Mouse (Mus musculus) testis, postnatal 10 days (tissue): ENCODE results near the gene Hhat.

Source experiments
- DNase-seq: peaks from one replicate; pipeline ENCODE4 v3.0.0; 2021; ENCODE audit warnings: low spot score

Gene Hhat

GRCm38 (mm10) chr1:192555516-192555915 is 215.5 kb downstream of the Hhat start:
- DNase-seq: no peak

GRCm38 (mm10) chr1:192550561-192550960 is 220.5 kb downstream of the Hhat start:
- DNase-seq: no peak

GRCm38 (mm10) chr1:192546843-192547242 is 224.2 kb downstream of the Hhat start:
- no peak for DNase-seq

GRCm38 (mm10) chr1:192544901-192545300 is 226.1 kb downstream of the Hhat start:
- DNase-seq: no peak

GRCm38 (mm10) chr1:192544091-192544490 is 226.9 kb downstream of the Hhat start:
- no peak for DNase-seq

- no peak for DNase-seq
These were observed 227.3 kb downstream of the Hhat start for GRCm38 (mm10) chr1:192543686-192544085.

- DNase-seq: no peak
These were observed 228.9 kb downstream of the Hhat start for GRCm38 (mm10) chr1:192542093-192542492.

GRCm38 (mm10) chr1:192537169-192537568 is 233.9 kb downstream of the Hhat start:
- DNase-seq: no peak

- DNase-seq: no peak
These were observed 234.6 kb downstream of the Hhat start for GRCm38 (mm10) chr1:192536440-192536839.

GRCm38 (mm10) chr1:192533016-192533415 is 238.0 kb downstream of the Hhat start:
- no peak for DNase-seq

GRCm38 (mm10) chr1:192532212-192532611 is 238.8 kb downstream of the Hhat start:
- no peak for DNase-seq

- no peak for DNase-seq
These were observed 239.4 kb downstream of the Hhat start for GRCm38 (mm10) chr1:192531490-192532146.

GRCm38 (mm10) chr1:192525711-192526350 is 245.2 kb downstream of the Hhat start:
- DNase-seq: no peak

- no peak for DNase-seq
These were observed 248.4 kb downstream of the Hhat start for GRCm38 (mm10) chr1:192522376-192523178.

- DNase-seq: no peak
These were observed 250.1 kb downstream of the Hhat start for GRCm38 (mm10) chr1:192520836-192521435.

GRCm38 (mm10) chr1:192519713-192520112 is 251.3 kb downstream of the Hhat start:
- DNase-seq: no peak

- no peak for DNase-seq
These were observed 255.7 kb downstream of the Hhat start for GRCm38 (mm10) chr1:192515373-192515772.

- no peak for DNase-seq
These were observed 258.2 kb downstream of the Hhat start for GRCm38 (mm10) chr1:192512821-192513220.

- no peak for DNase-seq
These were observed 267.4 kb downstream of the Hhat start for GRCm38 (mm10) chr1:192503651-192504050.

GRCm38 (mm10) chr1:192502835-192503234 is 268.2 kb downstream of the Hhat start:
- DNase-seq: no peak

- DNase-seq: no peak
These were observed 269.0 kb downstream of the Hhat start for GRCm38 (mm10) chr1:192502016-192502415.

- no peak for DNase-seq
These were observed 273.5 kb downstream of the Hhat start for GRCm38 (mm10) chr1:192497505-192497904.
